Comparison of ENCODE assay signal across 8 mouse cellular contexts in genomic region chr7:118855877-118856304, GRCm38 (mm10). TPM values are rescaled to one million over a fixed set of nuclear protein-coding genes. Genes with fewer than 3 reads are reported as not detected.
DNase-seq lines count a peak whose midpoint lies in the region; ATAC-seq and TF ChIP-seq lines count a peak whose summit lies in the region.

Gene Knop1 (minus strand): TSS chr7:118856254.

- no peak for DNase-seq in heart, adult 18-20 months
- no peak for DNase-seq in heart, adult 9 months (ENCODE audit: low spot score in 2 of 2)
- no peak for DNase-seq in G1E (ENCODE audit: low spot score)
- no peak for DNase-seq in forebrain, embryonic 11.5 days (ENCODE audit: low spot score)
- no peak for DNase-seq in frontal cortex, postnatal 14 days (ENCODE audit: low spot score in 2 of 2)

- H3K27ac ChIP-seq in forebrain, embryonic 11.5 days (ENCODE audit: low read depth, low read length), result peak within 1 kb of the TSS; percentile 46; the same call in 1 of the 2 replicates
- peak within 1 kb of the TSS; percentile 46; the same call in 1 of the 2 replicates for H3K27ac ChIP-seq in liver, embryonic 12.5 days
- H3K27ac ChIP-seq in stomach, embryonic 16.5 days (ENCODE audit: low read length), result peak within 1 kb of the TSS; percentile 76

- peaks cover 53% of the 10 kb centered on the region for H3K4me1 ChIP-seq in G1E (ENCODE audit: insufficient read depth, low read depth, low read length)
- H3K4me1 ChIP-seq in forebrain, embryonic 11.5 days (replicated peaks; ENCODE audit: control insufficient read depth, insufficient read depth, low read length), result 0 out of 2 replicates have a peak, but pooled peaks cover 6% of the 10 kb centered on the region
- peaks cover 35% of the 10 kb centered on the region for H3K4me1 ChIP-seq in liver, embryonic 12.5 days
- H3K4me1 ChIP-seq in stomach, embryonic 16.5 days (ENCODE audit: control insufficient read depth, insufficient read depth, low read length), result peaks cover 16% of the 10 kb centered on the region; the same call in 1 of the 2 replicates

- no peak for TF ChIP-seq CTCF in G1E (IDR thresholded peaks at IDR 0.05; ENCODE audit: low read depth, low read length)

- peaks cover 49% of the 10 kb centered on the region for H3K36me3 ChIP-seq in G1E (replicated peaks)
- H3K36me3 ChIP-seq in forebrain, embryonic 11.5 days (ENCODE audit: control insufficient read depth, insufficient read depth, low read length), result peaks cover 9% of the 10 kb centered on the region
- peaks cover 26% of the 10 kb centered on the region for H3K36me3 ChIP-seq in liver, embryonic 12.5 days
- H3K36me3 ChIP-seq in stomach, embryonic 16.5 days (ENCODE audit: control insufficient read depth, insufficient read depth, low read length), result peaks cover 14% of the 10 kb centered on the region; the same call in 1 of the 2 replicates

- no peaks in the 10 kb centered on the region for H3K9me3 ChIP-seq in G1E (replicated peaks)
- H3K9me3 ChIP-seq in forebrain, embryonic 11.5 days (ENCODE audit: control insufficient read depth, low read length), result no peaks in the 10 kb centered on the region
- H3K9me3 ChIP-seq in liver, embryonic 12.5 days (replicated peaks), result no peaks in the 10 kb centered on the region
- no peaks in the 10 kb centered on the region for H3K9me3 ChIP-seq in stomach, embryonic 16.5 days (replicated peaks; ENCODE audit: control insufficient read depth, low read length)

- H3K9ac ChIP-seq in forebrain, embryonic 11.5 days (ENCODE audit: low read length), result peak within 1 kb of the TSS; percentile 75
- peak within 1 kb of the TSS; percentile 76 for H3K9ac ChIP-seq in liver, embryonic 12.5 days
- peak within 1 kb of the TSS; percentile 83 for H3K9ac ChIP-seq in stomach, embryonic 16.5 days (ENCODE audit: low read length)

- H3K4me2 ChIP-seq in forebrain, embryonic 11.5 days (ENCODE audit: low read depth, low read length, severe bottlenecking), result peak within 1 kb of the TSS; percentile 89
- peak within 1 kb of the TSS; percentile 90 for H3K4me2 ChIP-seq in liver, embryonic 12.5 days
- peak within 1 kb of the TSS; percentile 61 for H3K4me2 ChIP-seq in stomach, embryonic 16.5 days (ENCODE audit: low read depth, low read length)

- H3K27me3 ChIP-seq in G1E (ENCODE audit: insufficient read depth, low read length), result no peaks in the 10 kb centered on the region
- H3K27me3 ChIP-seq in forebrain, embryonic 11.5 days (ENCODE audit: control insufficient read depth, insufficient read depth, low read length), result no peaks in the 10 kb centered on the region
- H3K27me3 ChIP-seq in liver, embryonic 12.5 days (replicated peaks), result no peaks in the 10 kb centered on the region
- no peaks in the 10 kb centered on the region for H3K27me3 ChIP-seq in stomach, embryonic 16.5 days (ENCODE audit: control insufficient read depth, insufficient read depth, low read length)

- no peak for ATAC-seq in G1E (ENCODE audit: extremely low read depth, insufficient number of reproducible peaks, low FRiP score, poor library complexity, severe bottlenecking)
- peak; percentile 81; the same call in 1 of the 2 replicates for ATAC-seq in forebrain, embryonic 11.5 days (replicated peaks; ENCODE audit: low FRiP score)
- peak in 1 of 2 experiments; percentile 15; a peak in 1 of 4 replicates for ATAC-seq in hematopoietic stem cell, adult 5-6 weeks (replicated peaks in 1 of 2; ENCODE audit: insufficient read depth in 1 of 2, low FRiP score in 2 of 2, low TSS enrichment in 1 of 2, low read depth in 1 of 2, poor library complexity in 2 of 2, severe bottlenecking in 2 of 2)
- peak; percentile 83 for ATAC-seq in liver, embryonic 12.5 days
- ATAC-seq in stomach, embryonic 16.5 days (ENCODE audit: insufficient read depth, low FRiP score), result peak; percentile 87

- peak within 1 kb of the TSS; percentile 89 for H3K4me3 ChIP-seq in G1E (ENCODE audit: low read depth, low read length)
- peak within 1 kb of the TSS; percentile 82 for H3K4me3 ChIP-seq in forebrain, embryonic 11.5 days (ENCODE audit: low read depth, low read length)
- H3K4me3 ChIP-seq in liver, embryonic 12.5 days, result peak within 1 kb of the TSS; percentile 87
- peak within 1 kb of the TSS; percentile 91 for H3K4me3 ChIP-seq in stomach, embryonic 16.5 days (replicated peaks; ENCODE audit: low read length)

- under 1% methylated on average over 46 of the region's 46 CpGs for WGBS in forebrain, embryonic 11.5 days
- WGBS in liver, embryonic 12.5 days (ENCODE audit: insufficient replicate concordance), result under 1% methylated on average over 46 of the region's 46 CpGs
- under 1% methylated on average over 46 of the region's 46 CpGs for WGBS in stomach, embryonic 16.5 days

RNA-seq across cellular contexts. Expression of gene Knop1, which starts in this region (rescaled TPM):
- total RNA-seq in heart, adult 18-20 months (2021), result 10 to 100 TPM; 12.3 to 12.6 TPM
- total RNA-seq in G1E (2014; fragmentation: Nextera tagmentation), result 21.0 and 23.2 TPM in 2 replicates
- total RNA-seq in G1E (2017), result 29.6 and 39.1 TPM in 2 replicates
- 9.0 and 11.2 TPM in 2 replicates for polyA plus RNA-seq in G1E (2012)
- polyA plus RNA-seq in forebrain, embryonic 11.5 days (2014; fragmentation: Nextera tagmentation; extraction: Ambion mirVana), result 127 and 129 TPM in 2 replicates
- total RNA-seq in hematopoietic stem cell, adult 5-6 weeks (2017), result 38.5 and 50.3 TPM in 2 replicates
- polyA plus RNA-seq in liver, embryonic 12.5 days (2016; fragmentation: Nextera tagmentation; extraction: Ambion mirVana), result 60.0 and 60.2 TPM in 2 replicates
- polyA plus RNA-seq in stomach, embryonic 16.5 days (2015; fragmentation: Nextera tagmentation; extraction: Ambion mirVana), result 72.9 and 74.9 TPM in 2 replicates
